Mouse (Mus musculus): ENCODE data around the gene Klhl8.

DNA sequence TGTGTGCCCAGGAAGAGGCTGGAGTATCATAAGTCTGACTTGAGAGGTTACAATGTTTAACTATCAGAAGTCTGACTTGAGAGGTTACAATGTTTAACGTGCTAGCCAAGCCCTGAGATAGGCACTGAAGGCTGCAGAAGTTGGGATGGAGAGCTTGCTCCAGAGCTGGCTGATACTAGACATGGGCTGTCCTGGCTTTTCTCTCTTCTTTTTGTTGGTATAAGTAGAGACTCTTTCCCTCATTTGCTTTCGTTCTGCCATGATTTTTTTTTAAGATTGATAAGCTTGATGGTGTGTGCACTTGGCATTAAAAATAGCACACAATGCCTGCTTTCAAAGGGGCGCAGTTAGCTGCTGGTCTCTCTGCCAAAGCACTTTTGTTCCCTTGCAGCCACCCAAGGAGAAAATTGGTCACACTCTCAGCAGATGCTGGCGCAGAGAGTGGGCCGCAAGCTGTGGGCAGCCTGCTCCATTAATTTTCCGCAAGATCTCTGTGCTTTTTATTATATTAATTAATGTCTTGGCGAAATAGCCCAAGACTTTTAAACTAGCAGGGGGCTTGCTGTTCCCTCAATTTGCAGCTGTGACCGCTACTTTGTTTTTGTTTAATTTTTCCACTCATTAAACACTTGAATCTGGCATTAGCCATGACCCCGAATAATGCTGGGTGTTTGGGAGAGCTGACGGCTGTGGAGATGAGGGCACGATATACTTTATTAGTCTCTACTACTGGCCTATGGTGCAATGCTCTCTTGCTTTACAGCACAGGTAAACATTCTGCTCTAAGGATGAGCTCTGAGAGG lies 27.7 kb upstream of the Klhl8 start:
- no peak for TF ChIP-seq CTCF (IDR thresholded peaks at IDR 0.05; ENCODE audit: control insufficient read depth, insufficient read depth, low read length)
- TF ChIP-seq POLR2A (IDR thresholded peaks at IDR 0.05; ENCODE audit: borderline replicate concordance, control insufficient read depth, low read depth, low read length), result no peak
